Mouse (Mus musculus): ENCODE data around the gene Ltv1.

GRCm38 (mm10) chr10:13233941-13234340 is 41.0 kb upstream of the Ltv1 start:
- TF ChIP-seq CTCF (IDR thresholded peaks at IDR 0.05; ENCODE audit: low read depth, low read length) (no peak), POLR2A (IDR thresholded peaks at IDR 0.05; ENCODE audit: borderline replicate concordance, low read depth, low read length) (no peak)
